ENCODE assay signal across 8 mouse cellular contexts in the genomic region with DNA sequence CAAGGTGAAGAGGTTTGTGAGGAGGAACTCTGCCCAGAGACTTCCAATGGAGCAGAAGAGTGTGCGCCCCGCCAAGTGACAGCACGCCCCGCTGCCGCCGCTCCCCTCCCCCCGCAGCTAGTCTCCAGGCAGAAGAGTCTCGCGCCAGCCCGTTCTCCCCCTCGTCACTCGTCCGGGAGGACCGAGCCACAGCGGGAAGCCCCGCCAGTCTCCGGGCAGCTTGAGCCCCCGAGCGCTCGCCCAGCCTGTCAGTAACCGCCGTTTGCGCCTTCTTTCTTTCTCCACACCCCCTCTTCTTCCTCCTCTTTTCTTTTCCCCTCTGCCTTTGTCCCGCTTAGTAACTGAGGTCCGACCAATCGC. TPM values are rescaled to one million over a fixed set of nuclear protein-coding genes. Genes with fewer than 3 reads are reported as not detected.
DNase-seq lines count a peak whose midpoint lies in the region; ATAC-seq and TF ChIP-seq lines count a peak whose summit lies in the region.

No protein-coding gene starts in this region.

- peaks cover 1% of the 10 kb centered on the region; the same call in 1 of the 2 replicates for H3K4me1 ChIP-seq in cortical plate, adult 2 months (ENCODE audit: control insufficient read depth, insufficient read depth, low read length)
- peaks cover 14% of the 10 kb centered on the region for H3K4me1 ChIP-seq in hindbrain, embryonic 13.5 days (replicated peaks)
- peaks cover 3% of the 10 kb centered on the region for H3K4me1 ChIP-seq in midbrain, embryonic 11.5 days (ENCODE audit: control insufficient read depth, insufficient read depth, low read length)

- no peak for ATAC-seq in hindbrain, embryonic 13.5 days (ENCODE audit: low FRiP score)
- ATAC-seq in midbrain, embryonic 11.5 days (ENCODE audit: low FRiP score): no peak

- H3K9me3 ChIP-seq in hindbrain, embryonic 13.5 days: no peaks in the 10 kb centered on the region
- H3K9me3 ChIP-seq in midbrain, embryonic 11.5 days (ENCODE audit: control insufficient read depth, low read length): no peaks in the 10 kb centered on the region

- TF ChIP-seq POLR2A in cortical plate, adult 2 months (IDR thresholded peaks at IDR 0.05; ENCODE audit: extremely low read depth, insufficient read depth, low read length): peak; percentile 58; the same call in 1 of the 2 replicates

- peak overlapping the region; percentile 93 for H3K9ac ChIP-seq in hindbrain, embryonic 13.5 days
- peak overlapping the region; percentile 82 for H3K9ac ChIP-seq in midbrain, embryonic 11.5 days (ENCODE audit: low read length)

- peak overlapping the region; percentile 56 for H3K4me2 ChIP-seq in hindbrain, embryonic 13.5 days
- H3K4me2 ChIP-seq in midbrain, embryonic 11.5 days: peak overlapping the region; percentile 58

- peak; percentile 84 to 90 for DNase-seq in kidney, postnatal 4 days
- DNase-seq in kidney, adult 18-20 months: no peak
- DNase-seq in midbrain, embryonic 11.5 days (ENCODE audit: low spot score, missing footprints): peak; percentile 98
- no peak for DNase-seq in thymus, postnatal 0 days (ENCODE audit: low spot score)
- no peak for DNase-seq in left cerebral cortex, adult 8-10 months (ENCODE audit: low spot score in 2 of 2)
- no peak for DNase-seq in yolk sac, embryonic 10.5 days (ENCODE audit: low spot score)

- no peak for TF ChIP-seq CTCF in cortical plate, adult 2 months (IDR thresholded peaks at IDR 0.05; ENCODE audit: extremely low read depth, insufficient read depth, low read length)

- 2% methylated on average over 26 of the region's 26 CpGs for WGBS in hindbrain, embryonic 13.5 days
- WGBS in midbrain, embryonic 11.5 days: under 1% methylated on average over 23 of the region's 26 CpGs

- peak overlapping the region; percentile 98 for H3K27ac ChIP-seq in cortical plate, adult 2 months (ENCODE audit: insufficient read depth, low read length)
- H3K27ac ChIP-seq in hindbrain, embryonic 13.5 days: peak overlapping the region; percentile 100
- peak overlapping the region; percentile 99 for H3K27ac ChIP-seq in midbrain, embryonic 11.5 days (ENCODE audit: low read depth, low read length)

- no peaks in the 10 kb centered on the region for H3K27me3 ChIP-seq in hindbrain, embryonic 13.5 days
- no peaks in the 10 kb centered on the region for H3K27me3 ChIP-seq in midbrain, embryonic 11.5 days (ENCODE audit: control insufficient read depth, insufficient read depth, low read length)

- H3K36me3 ChIP-seq in hindbrain, embryonic 13.5 days: no peaks in the 10 kb centered on the region
- no peaks in the 10 kb centered on the region for H3K36me3 ChIP-seq in midbrain, embryonic 11.5 days (ENCODE audit: control insufficient read depth, insufficient read depth, low read length)

- peak overlapping the region; percentile 93 for H3K4me3 ChIP-seq in cortical plate, adult 2 months (ENCODE audit: insufficient read depth, low read length)
- peak overlapping the region; percentile 77 for H3K4me3 ChIP-seq in hindbrain, embryonic 13.5 days
- H3K4me3 ChIP-seq in midbrain, embryonic 11.5 days (ENCODE audit: low read depth, low read length): peak overlapping the region; percentile 73

RNA-seq across cellular contexts. Expression of a gene that starts 0.7 kb away (rescaled TPM):
- 34.6 and 35.3 TPM in 2 replicates for polyA plus RNA-seq in cortical plate, adult 2 months (2012; rRNA removed)
- 86.2 and 86.4 TPM in 2 replicates for polyA plus RNA-seq in hindbrain, embryonic 13.5 days (2015; fragmentation: Nextera tagmentation; extraction: Ambion mirVana)
- polyA plus RNA-seq in midbrain, embryonic 11.5 days (2014; fragmentation: Nextera tagmentation; extraction: Ambion mirVana): 70.6 and 84.1 TPM in 2 replicates
- polyA plus RNA-seq in thymus, postnatal 0 days (2015; fragmentation: Nextera tagmentation; extraction: Ambion mirVana): 4.2 and 4.7 TPM in 2 replicates
- total RNA-seq in left cerebral cortex, adult 8-10 months (2022): 10 to 100 TPM; 35.5 to 44.5 (median 40.3) TPM

RNA-seq across cellular contexts. Expression of a gene that starts 47.6 kb away (rescaled TPM):
- polyA plus RNA-seq in cortical plate, adult 2 months (2012; rRNA removed): not detected in 2 replicates
- polyA plus RNA-seq in hindbrain, embryonic 13.5 days (2015; fragmentation: Nextera tagmentation; extraction: Ambion mirVana): not detected in 2 replicates
- not detected in 2 replicates for polyA plus RNA-seq in midbrain, embryonic 11.5 days (2014; fragmentation: Nextera tagmentation; extraction: Ambion mirVana)
- polyA plus RNA-seq in thymus, postnatal 0 days (2015; fragmentation: Nextera tagmentation; extraction: Ambion mirVana): not detected in 2 replicates
- total RNA-seq in left cerebral cortex, adult 8-10 months (2022): under 1 TPM in 1 of 4 experiments, not detected in 3; 0.53 TPM

RNA-seq across cellular contexts. Expression of a gene that starts 47.6 kb away (rescaled TPM):
- not detected in 2 replicates for polyA plus RNA-seq in cortical plate, adult 2 months (2012; rRNA removed)
- not detected in 2 replicates for polyA plus RNA-seq in hindbrain, embryonic 13.5 days (2015; fragmentation: Nextera tagmentation; extraction: Ambion mirVana)
- not detected in 2 replicates for polyA plus RNA-seq in midbrain, embryonic 11.5 days (2014; fragmentation: Nextera tagmentation; extraction: Ambion mirVana)
- not detected in 2 replicates for polyA plus RNA-seq in thymus, postnatal 0 days (2015; fragmentation: Nextera tagmentation; extraction: Ambion mirVana)
- not detected for total RNA-seq in left cerebral cortex, adult 8-10 months (2022)

RNA-seq across cellular contexts. Expression of a gene that starts 53.4 kb away (rescaled TPM):
- polyA plus RNA-seq in cortical plate, adult 2 months (2012; rRNA removed): 0.26 and 0.27 TPM in 2 replicates
- 0.19 and 0.22 TPM in 2 replicates for polyA plus RNA-seq in hindbrain, embryonic 13.5 days (2015; fragmentation: Nextera tagmentation; extraction: Ambion mirVana)
- not detected in 2 replicates for polyA plus RNA-seq in midbrain, embryonic 11.5 days (2014; fragmentation: Nextera tagmentation; extraction: Ambion mirVana)
- 3.2 and 4.1 TPM in 2 replicates for polyA plus RNA-seq in thymus, postnatal 0 days (2015; fragmentation: Nextera tagmentation; extraction: Ambion mirVana)
- total RNA-seq in left cerebral cortex, adult 8-10 months (2022): under 1 TPM in 1 of 4 experiments, not detected in 3; 0.23 TPM

Comparison
In these comparisons a context has a peak if more than half of its experiments do, and no peak if none do; other contexts are left out.
1. DNase-seq: peak in kidney, postnatal 4 days (2 of 2) and midbrain, embryonic 11.5 days (single experiment); none in kidney, adult 18-20 months (single experiment), thymus, postnatal 0 days (single experiment), left cerebral cortex, adult 8-10 months (0 of 2) and yolk sac, embryonic 10.5 days (single experiment).
2. Peak in every context shown above with its lines, with median percentiles within 50 percentile points of each other: H3K27ac ChIP-seq and H3K4me3 ChIP-seq.